Mouse (Mus musculus): ENCODE results near the gene Ankle2.

DNA sequence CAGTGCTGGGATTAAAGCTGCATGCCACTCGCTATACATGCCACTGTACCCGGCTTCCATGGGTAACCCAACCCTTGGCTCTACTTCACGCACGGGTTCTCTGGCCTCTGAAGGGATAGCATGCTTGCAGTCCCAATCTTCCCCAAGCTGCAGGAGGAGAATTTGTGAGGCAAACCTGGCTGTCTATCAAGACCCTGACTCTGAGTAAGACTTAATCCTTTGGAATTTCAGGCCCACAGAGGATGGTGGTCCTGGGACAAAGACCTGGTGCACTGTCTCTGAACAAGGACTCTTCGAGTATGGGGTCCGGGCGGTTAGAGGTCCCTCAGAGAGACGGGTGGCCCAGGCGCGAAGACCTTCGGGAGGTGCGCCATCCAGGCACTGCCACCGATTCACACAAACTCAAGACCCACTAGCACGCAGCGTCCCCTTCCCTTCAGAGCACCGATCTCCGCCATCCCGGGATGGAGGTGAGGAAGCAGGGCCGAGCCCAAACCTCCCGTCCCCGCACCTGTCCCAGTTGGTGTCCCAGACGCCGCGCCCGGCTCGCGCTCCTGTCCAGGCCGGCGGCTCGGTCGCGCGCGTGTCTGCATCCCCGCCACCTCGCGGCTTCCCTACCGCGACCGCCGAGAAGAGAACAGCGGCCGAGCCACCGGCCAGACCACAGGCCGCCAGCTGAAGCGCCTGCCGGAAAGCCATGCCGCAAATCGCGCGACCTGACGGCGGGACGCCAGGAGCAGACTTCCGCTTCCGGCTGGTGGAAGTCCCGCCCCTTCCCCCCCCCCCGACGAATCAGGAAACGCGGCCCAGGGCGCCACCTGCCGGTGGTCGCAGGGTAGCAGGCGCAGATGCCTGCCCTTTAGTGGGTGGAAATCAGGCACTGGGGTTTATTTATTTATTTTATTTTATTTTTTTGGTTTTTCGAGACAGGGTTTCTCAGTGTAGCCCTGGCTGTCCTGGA lies 38.6 kb downstream of the Ankle2 start, which contains the start of gene Pgam5:
- TF ChIP-seq CTCF (IDR thresholded peaks at IDR 0.05; ENCODE audit: low read depth) = peak; percentile 93
- 0 out of 2 replicates have a peak, but pooled peaks have one; percentile 13 for TF ChIP-seq EP300 (IDR thresholded peaks at IDR 0.05; ENCODE audit: low read depth)

All from liver, embryonic 14.5 days (tissue).